Mouse (Mus musculus): ENCODE measurements around the gene Mars.
"Not testable (repeated sequence)": the region's sequence is repeated elsewhere in the genome, so short reads cannot be mapped to it uniquely, and the experiment has no call there.

The Mars gene

GRCm38 (mm10) chr10:127337536-127338099 is 26.0 kb upstream of the Mars start:
- DNase-seq (ENCODE audit: low spot score in 2 of 2) = no peak

- DNase-seq (ENCODE audit: low spot score in 2 of 2) = no peak
These were observed 25.4 kb upstream of the Mars start for GRCm38 (mm10) chr10:127336952-127337351.

- DNase-seq (ENCODE audit: low spot score in 2 of 2) = no peak
These were observed 23.7 kb upstream of the Mars start for GRCm38 (mm10) chr10:127335271-127335670.

- DNase-seq (ENCODE audit: low spot score in 2 of 2) = no peak
These were observed 21.6 kb upstream of the Mars start for GRCm38 (mm10) chr10:127333152-127333551.

- DNase-seq (ENCODE audit: low spot score in 2 of 2) = no peak
These were observed 20.8 kb upstream of the Mars start for GRCm38 (mm10) chr10:127332211-127332874.

- DNase-seq (ENCODE audit: low spot score in 2 of 2) = no peak
These were observed 18.6 kb upstream of the Mars start for GRCm38 (mm10) chr10:127330212-127330611.

GRCm38 (mm10) chr10:127327461-127328145 is 16.0 kb upstream of the Mars start:
- no peak for DNase-seq (ENCODE audit: low spot score in 2 of 2)

GRCm38 (mm10) chr10:127326828-127327227 is 15.2 kb upstream of the Mars start:
- no peak for DNase-seq (ENCODE audit: low spot score in 2 of 2)

- peak; percentile 60 to 73 for DNase-seq (ENCODE audit: low spot score in 2 of 2)
These were observed 14.6 kb upstream of the Mars start for GRCm38 (mm10) chr10:127326017-127326801.

- no peak for DNase-seq (ENCODE audit: low spot score in 2 of 2)
These were observed 13.9 kb upstream of the Mars start for GRCm38 (mm10) chr10:127325454-127326016.

GRCm38 (mm10) chr10:127324495-127324894 is 12.9 kb upstream of the Mars start:
- peak; percentile 75 to 87 for DNase-seq (ENCODE audit: low spot score in 2 of 2)

GRCm38 (mm10) chr10:127323131-127323855 is 11.7 kb upstream of the Mars start:
- peak in 1 of 2 experiments; percentile 47 for DNase-seq (ENCODE audit: low spot score in 2 of 2)

GRCm38 (mm10) chr10:127322669-127323068 is 11.1 kb upstream of the Mars start:
- DNase-seq (ENCODE audit: low spot score in 2 of 2) = no peak

- DNase-seq (ENCODE audit: low spot score in 2 of 2) = no peak
These were observed 10.6 kb upstream of the Mars start for GRCm38 (mm10) chr10:127322178-127322577.

- DNase-seq (ENCODE audit: low spot score in 2 of 2) = peak in 1 of 2 experiments; percentile 43
These were observed 10.0 kb upstream of the Mars start, which contains the start of gene Arhgap9 for GRCm38 (mm10) chr10:127321621-127322020. Gene Arhgap9 (plus strand): TSS chr10:127321964.

- DNase-seq (ENCODE audit: low spot score in 2 of 2) = no peak
These were observed 8.4 kb upstream of the Mars start for GRCm38 (mm10) chr10:127319969-127320368.

GRCm38 (mm10) chr10:127318009-127318408 is 6.4 kb upstream of the Mars start:
- no peak for DNase-seq (ENCODE audit: low spot score in 2 of 2)

- no peak for DNase-seq (ENCODE audit: low spot score in 2 of 2)
These were observed 5.7 kb upstream of the Mars start for GRCm38 (mm10) chr10:127317277-127317676.

GRCm38 (mm10) chr10:127314950-127315349 is 3.4 kb upstream of the Mars start:
- not testable (repeated sequence) for DNase-seq (ENCODE audit: low spot score in 2 of 2)

- not testable (repeated sequence) for DNase-seq (ENCODE audit: low spot score in 2 of 2)
These were observed 1.9 kb upstream of the Mars start for GRCm38 (mm10) chr10:127313516-127313915.

GRCm38 (mm10) chr10:127312858-127313257 is 1.3 kb upstream of the Mars start:
- no peak for DNase-seq (ENCODE audit: low spot score in 2 of 2)
